Mouse (Mus musculus): ENCODE results near the gene Gucy1a1. TPM values are rescaled to one million over a fixed set of nuclear protein-coding genes. Genes with fewer than 3 reads are reported as not detected.

Gene Gucy1a1
- polyA plus RNA-seq (2012; rRNA removed; ENCODE audit: low replicate concordance), result 6.8 and 9.5 TPM in 2 replicates

GRCm38 (mm10) chr3:82145126-82145901, at the start of gene Gucy1a1:
TSS of gene Gucy1a1 (minus strand) at chr3:82145789.

DNA sequence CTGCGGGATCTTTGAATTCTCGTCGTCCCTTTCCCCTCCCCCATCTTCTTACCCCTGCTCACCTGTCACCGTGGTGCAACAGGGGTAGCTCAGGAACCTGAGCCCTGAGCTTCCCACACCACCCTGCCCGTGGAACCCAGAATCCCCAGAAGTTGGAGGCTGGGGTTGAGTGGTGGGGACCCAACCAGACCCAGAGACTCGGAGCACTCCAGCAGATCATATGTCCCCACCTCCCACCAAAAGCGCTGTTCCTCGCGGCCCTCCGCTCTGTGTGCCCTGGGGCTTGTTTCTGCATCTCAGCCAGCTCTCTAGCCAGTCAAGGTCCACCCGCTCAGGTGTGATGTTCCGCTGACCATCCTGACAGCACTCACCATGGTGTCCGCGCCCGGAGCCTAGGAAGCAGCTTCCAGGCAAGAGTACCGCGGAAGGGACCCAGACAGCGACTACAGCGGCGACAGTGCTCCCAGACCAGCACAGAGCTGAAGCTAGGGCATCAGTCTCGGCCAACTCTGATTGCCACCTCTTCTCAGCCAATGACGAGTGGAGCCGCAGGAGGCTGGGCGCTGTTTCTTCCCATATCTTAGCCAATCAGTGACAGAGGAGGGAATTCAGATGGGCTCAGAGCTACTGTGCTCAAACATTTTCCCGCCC, 71.3 kb downstream of the Gucy1a1 start, which contains the start of gene Gucy1b1:
Gene Gucy1b1, minus strand, starts transcription at position 489 of the 651 bp plus-strand sequence.

Other genes starting within 250 kb of the Gucy1a1 start
- 7.5 and 17.4 TPM in 2 replicates for gene Ctso, start 213.2 kb downstream of the Gucy1a1 start, polyA plus RNA-seq (2012; rRNA removed; ENCODE audit: low replicate concordance)
- 0.22 and 2.3 TPM in 2 replicates for gene Tdo2, start 169.6 kb downstream of the Gucy1a1 start, polyA plus RNA-seq (2012; rRNA removed; ENCODE audit: low replicate concordance)
- gene Asic5, start 163.5 kb downstream of the Gucy1a1 start, polyA plus RNA-seq (2012; rRNA removed; ENCODE audit: low replicate concordance), result not detected in 2 replicates
- gene Gucy1b1, start 71.1 kb downstream of the Gucy1a1 start, polyA plus RNA-seq (2012; rRNA removed; ENCODE audit: low replicate concordance), result 2.6 and 6.0 TPM in 2 replicates
- 0.50 and 1.3 TPM in 2 replicates for gene Map9, start 212.3 kb upstream of the Gucy1a1 start, polyA plus RNA-seq (2012; rRNA removed; ENCODE audit: low replicate concordance)

Measured in mammary gland, adult 2 months (tissue).